Mouse (Mus musculus) limb, embryonic 11.5 days (tissue): ENCODE measurements around the gene Sorbs2. TPM values are rescaled to one million over a fixed set of nuclear protein-coding genes. Genes with fewer than 3 reads are reported as not detected.

Source experiments
- ATAC-seq: fragments of 200-750 bp; cut with Nextera tagmentation; 2 replicates; pipeline ENCODE4 v1.8.0; 2017; ENCODE audit warnings: low read depth; ENCODE audit not compliant: insufficient number of reproducible peaks, low FRiP score, low TSS enrichment
- DNase-seq: peaks from one replicate; pipeline ENCODE4 v3.0.0-alpha.2; 2015; ENCODE audit warnings: low spot score
- H3K27ac ChIP-seq: fragments of 300-500 bp; sonication (generic); replicated peaks from 2 replicates; pipeline ENCODE4 v1.5.1; 2014; ENCODE audit warnings: low read depth, mild to moderate bottlenecking, low read length
- H3K27me3 ChIP-seq: fragments of 300-500 bp; sonication (generic); 2 replicates; pipeline ENCODE4 v1.6.1; 2014; ENCODE audit warnings: mild to moderate bottlenecking, low read length, mixed read lengths; ENCODE audit not compliant: control insufficient read depth, insufficient read depth
- H3K36me3 ChIP-seq: fragments of 300-500 bp; sonication (generic); 2 replicates; pipeline ENCODE4 v1.6.1; 2014; ENCODE audit warnings: mild to moderate bottlenecking, low read length, moderate library complexity, mixed read lengths; ENCODE audit not compliant: control insufficient read depth, insufficient read depth
- H3K4me1 ChIP-seq: fragments of 300-500 bp; sonication (generic); 2 replicates; pipeline ENCODE4 v1.6.1; 2014; ENCODE audit warnings: low read length, mixed read lengths; ENCODE audit not compliant: control insufficient read depth, insufficient read depth
- H3K4me2 ChIP-seq: fragments of 300-500 bp; sonication (generic); 2 replicates; pipeline ENCODE4 v1.6.1; 2014; ENCODE audit warnings: low read depth, mild to moderate bottlenecking, moderate library complexity; ENCODE audit not compliant: severe bottlenecking
- H3K4me3 ChIP-seq: fragments of 300-500 bp; sonication (generic); 2 replicates; pipeline ENCODE4 v1.5.1; 2014; ENCODE audit warnings: low read depth, low read length
- H3K9ac ChIP-seq: fragments of 300-500 bp; sonication (generic); 2 replicates; pipeline ENCODE4 v1.6.1; 2014; ENCODE audit warnings: mild to moderate bottlenecking, low read length
- H3K9me3 ChIP-seq: fragments of 300-500 bp; sonication (generic); 2 replicates; pipeline ENCODE4 v1.6.1; 2016; ENCODE audit warnings: low read length; ENCODE audit not compliant: control insufficient read depth
- WGBS: fragments of 180-500 bp; shearing (Covaris S2); extraction: QIAGEN DNeasy Blood & Tissue Kit; methylation state at CpG from one replicate; pipeline ENCODE4 v1.1.7; 2014; 5-methylcytosine and 5-hydroxymethylcytosine counted together
- polyA plus RNA-seq: library from polyadenylated mRNA; unstranded; fragments of >200 nt; fragmentation: Nextera tagmentation; extraction: Ambion mirVana; gene quantifications from 2 replicates; pipeline ENCODE4 v1.2.1, GENCODE M21; 2014

The Sorbs2 gene
- polyA plus RNA-seq, 1 experiment from 2014 or later, result 26.1 TPM

GRCm38 (mm10) chr8:45597631-45598420 lies 90.2 kb downstream of the Sorbs2 start:
- 84% methylated on average over 7 of the region's 7 CpGs for WGBS
- no peaks in the 10 kb centered on the region for H3K36me3 ChIP-seq

GRCm38 (mm10) chr8:45598883-45599282 lies 91.3 kb downstream of the Sorbs2 start:
- H3K9me3 ChIP-seq, result no peaks in the 10 kb centered on the region
- no peaks in the 10 kb centered on the region for H3K36me3 ChIP-seq
- H3K9ac ChIP-seq, result no peak overlapping the region
- ATAC-seq (no peak), DNase-seq (no peak)
- no peaks in the 10 kb centered on the region for H3K27me3 ChIP-seq
- no peak overlapping the region for H3K4me3 ChIP-seq
- 83% methylated on average over 2 of the region's 2 CpGs for WGBS
- no peak overlapping the region for H3K27ac ChIP-seq
- H3K4me2 ChIP-seq, result no peak overlapping the region
- H3K4me1 ChIP-seq, result no peaks in the 10 kb centered on the region

More at GRCm38 (mm10) chr8:45597631-45598420, 90.2 kb downstream of the Sorbs2 start:
- ATAC-seq (no peak), DNase-seq (no peak)
- H3K4me2 ChIP-seq, result no peak overlapping the region
- no peaks in the 10 kb centered on the region for H3K27me3 ChIP-seq
- H3K4me1 ChIP-seq, result no peaks in the 10 kb centered on the region
- no peak overlapping the region for H3K4me3 ChIP-seq
- no peak overlapping the region for H3K27ac ChIP-seq
- no peaks in the 10 kb centered on the region for H3K9me3 ChIP-seq
- no peak overlapping the region for H3K9ac ChIP-seq

GRCm38 (mm10) chr8:45602019-45602418 lies 94.4 kb downstream of the Sorbs2 start:
- Histone ChIP-seq H3K9ac (no peak overlapping the region), H3K4me1 (no peaks in the 10 kb centered on the region), H3K4me3 (no peak overlapping the region), H3K4me2 (no peak overlapping the region), H3K36me3 (no peaks in the 10 kb centered on the region), H3K9me3 (no peaks in the 10 kb centered on the region), H3K27me3 (no peaks in the 10 kb centered on the region), H3K27ac (no peak overlapping the region)
- 85% methylated on average over 4 of the region's 4 CpGs for WGBS
- DNase-seq (no peak), ATAC-seq (no peak)

DNA sequence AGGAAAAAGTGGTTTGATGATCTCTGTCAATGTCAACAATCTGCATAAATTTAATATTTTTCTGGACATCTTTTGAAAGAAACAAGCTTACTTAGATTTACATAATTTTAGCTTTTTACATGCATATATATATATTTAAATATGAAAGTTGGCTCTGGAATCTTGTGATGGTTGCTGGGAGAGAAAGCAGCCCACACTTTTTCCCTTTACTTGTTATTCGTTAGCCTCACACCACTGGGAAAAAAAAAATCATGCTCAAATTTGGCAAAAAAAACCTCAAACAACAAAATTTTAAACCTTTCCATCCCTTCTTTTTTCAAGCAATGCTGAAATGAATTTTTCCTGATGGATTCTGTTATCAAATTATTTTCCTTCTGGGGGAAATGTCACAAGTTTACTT lies 97.8 kb downstream of the Sorbs2 start:
- Histone ChIP-seq H3K4me3 (no peak overlapping the region), H3K9me3 (no peaks in the 10 kb centered on the region), H3K9ac (no peak overlapping the region), H3K27ac (no peak overlapping the region), H3K4me1 (no peaks in the 10 kb centered on the region), H3K27me3 (no peaks in the 10 kb centered on the region), H3K4me2 (no peak overlapping the region), H3K36me3 (no peaks in the 10 kb centered on the region)
- DNase-seq (no peak), ATAC-seq (no peak)
- 76% methylated on average over 1 of the region's 1 CpGs for WGBS

GRCm38 (mm10) chr8:45607012-45607411 lies 99.4 kb downstream of the Sorbs2 start:
- H3K4me2 ChIP-seq, result no peak overlapping the region
- H3K4me1 ChIP-seq, result no peaks in the 10 kb centered on the region
- no peak overlapping the region for H3K4me3 ChIP-seq
- H3K27ac ChIP-seq, result no peak overlapping the region
- DNase-seq (no peak), ATAC-seq (no peak)
- no peak overlapping the region for H3K9ac ChIP-seq
- H3K9me3 ChIP-seq, result no peaks in the 10 kb centered on the region
- no peaks in the 10 kb centered on the region for H3K36me3 ChIP-seq
- WGBS, result 93% methylated on average over 6 of the region's 6 CpGs
- no peaks in the 10 kb centered on the region for H3K27me3 ChIP-seq

GRCm38 (mm10) chr8:45608413-45608812 lies 100.8 kb downstream of the Sorbs2 start:
- DNase-seq (no peak), ATAC-seq (no peak)
- Histone ChIP-seq H3K9ac (no peak overlapping the region), H3K4me1 (no peaks in the 10 kb centered on the region), H3K4me3 (no peak overlapping the region), H3K27me3 (no peaks in the 10 kb centered on the region), H3K36me3 (no peaks in the 10 kb centered on the region), H3K4me2 (no peak overlapping the region), H3K9me3 (no peaks in the 10 kb centered on the region), H3K27ac (no peak overlapping the region)
- WGBS, result 90% methylated on average over 6 of the region's 6 CpGs

- WGBS, result 44% methylated on average over 7 of the region's 7 CpGs
- H3K4me3 ChIP-seq, result no peak overlapping the region
- no peak overlapping the region for H3K27ac ChIP-seq
- no peaks in the 10 kb centered on the region for H3K36me3 ChIP-seq
- H3K9me3 ChIP-seq, result no peaks in the 10 kb centered on the region
- no peaks in the 10 kb centered on the region for H3K27me3 ChIP-seq
- no peaks in the 10 kb centered on the region for H3K4me1 ChIP-seq
- ATAC-seq (no peak), DNase-seq (no peak)
- H3K4me2 ChIP-seq, result no peak overlapping the region
- no peak overlapping the region for H3K9ac ChIP-seq
These were observed 103.0 kb downstream of the Sorbs2 start for GRCm38 (mm10) chr8:45610426-45611215.

- H3K4me2 ChIP-seq, result no peak overlapping the region
- no peak overlapping the region for H3K9ac ChIP-seq
- H3K36me3 ChIP-seq, result no peaks in the 10 kb centered on the region
- H3K4me1 ChIP-seq, result no peaks in the 10 kb centered on the region
- no peaks in the 10 kb centered on the region for H3K9me3 ChIP-seq
- DNase-seq, result no peak
- no peaks in the 10 kb centered on the region for H3K27me3 ChIP-seq
- ATAC-seq, result no peak
- H3K27ac ChIP-seq, result no peak overlapping the region
- 90% methylated on average over 1 of the region's 1 CpGs for WGBS
- H3K4me3 ChIP-seq, result no peak overlapping the region
These were observed 103.7 kb downstream of the Sorbs2 start for GRCm38 (mm10) chr8:45611320-45611719.
